Mouse (Mus musculus): ENCODE measurements around the gene Tle2.

DNA sequence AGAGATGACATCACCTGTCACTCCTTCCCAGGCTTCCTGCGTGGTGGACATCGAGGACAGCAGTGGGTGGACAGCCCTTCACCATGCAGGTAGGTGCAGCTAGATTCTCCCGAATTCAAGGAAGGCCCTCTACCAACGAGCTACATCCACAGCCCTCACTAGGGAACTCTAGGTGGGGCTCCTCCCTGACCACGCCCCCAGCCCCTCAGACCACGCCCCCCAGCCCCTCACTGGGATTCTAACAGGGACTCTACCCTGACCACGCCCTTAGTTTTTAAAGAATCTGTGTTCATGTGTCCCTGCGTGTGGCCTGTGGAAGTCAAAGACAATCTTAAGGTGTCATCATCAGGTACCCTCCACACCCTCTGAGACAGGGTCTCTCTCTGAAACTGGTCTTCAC lies 62.0 kb downstream of the Tle2 start:
- TF ChIP-seq CTCF (IDR thresholded peaks at IDR 0.05; ENCODE audit: low read depth, low read length) (no peak), POLR2A (IDR thresholded peaks at IDR 0.05; ENCODE audit: extremely low read depth, insufficient read depth, low read length) (no peak)

All from liver, adult 2 months (tissue).